Mouse (Mus musculus) liver, embryonic 11.5 days (tissue): ENCODE data around the gene Tfip11. TPM values are rescaled to one million over a fixed set of nuclear protein-coding genes. Genes with fewer than 3 reads are reported as not detected.

ENCODE experiments used
- ATAC-seq: fragments of 200-750 bp; cut with Nextera tagmentation; replicated peaks from 2 replicates; pipeline ENCODE4 v1.8.0; 2017; ENCODE audit warnings: moderate number of reproducible peaks, mild to moderate bottlenecking, moderate TSS enrichment, moderate library complexity; ENCODE audit not compliant: low FRiP score
- DNase-seq: peaks from one replicate; pipeline ENCODE4 v3.0.0-alpha.2; 2017; ENCODE audit warnings: low spot score
- H3K27ac ChIP-seq: fragments of 300-500 bp; sonication (generic); 2 replicates; pipeline ENCODE4 v1.5.1; 2014; ENCODE audit warnings: mild to moderate bottlenecking, low read depth, low read length, control low read depth
- H3K27me3 ChIP-seq: fragments of 300-500 bp; sonication (generic); replicated peaks from 2 replicates; pipeline ENCODE4 v1.6.1; 2014; ENCODE audit warnings: low read length, mixed read lengths; ENCODE audit not compliant: control insufficient read depth, insufficient read depth
- H3K36me3 ChIP-seq: fragments of 300-500 bp; sonication (generic); 2 replicates; pipeline ENCODE4 v1.6.1; 2014; ENCODE audit warnings: mild to moderate bottlenecking, low read length, moderate library complexity, mixed read lengths; ENCODE audit not compliant: control insufficient read depth, insufficient read depth
- H3K4me1 ChIP-seq: fragments of 300-500 bp; sonication (generic); replicated peaks from 2 replicates; pipeline ENCODE4 v1.6.1; 2014; ENCODE audit warnings: low read length, mixed read lengths; ENCODE audit not compliant: control insufficient read depth, insufficient read depth
- H3K4me2 ChIP-seq: fragments of 300-500 bp; sonication (generic); 2 replicates; pipeline ENCODE4 v1.6.1; 2014; ENCODE audit warnings: mild to moderate bottlenecking, control low read depth, moderate library complexity
- H3K4me3 ChIP-seq: fragments of 300-500 bp; sonication (generic); 2 replicates; pipeline ENCODE4 v1.5.1; 2014; ENCODE audit warnings: low read depth, low read length, control low read depth
- H3K9ac ChIP-seq: fragments of 300-500 bp; sonication (generic); 2 replicates; pipeline ENCODE4 v1.6.1; 2014; ENCODE audit warnings: low read depth, low read length, control low read depth
- H3K9me3 ChIP-seq: fragments of 300-500 bp; sonication (generic); 2 replicates; pipeline ENCODE4 v1.6.1; 2016; ENCODE audit warnings: low read length, inconsistent platforms, mixed read lengths; ENCODE audit not compliant: control insufficient read depth
- whole genome bisulfite sequencing: fragments of 180-500 bp; shearing (Covaris S2); extraction: QIAGEN DNeasy Blood & Tissue Kit; methylation state at CpG from one replicate; pipeline ENCODE4 v1.1.7; 2014; 5-methylcytosine and 5-hydroxymethylcytosine counted together
- polyA plus RNA-seq: library from polyadenylated mRNA; unstranded; fragments of >200 nt; fragmentation: Nextera tagmentation; extraction: Ambion mirVana; gene quantifications from 2 replicates; pipeline ENCODE4 v1.2.1, GENCODE M21; 2014

The Tfip11 gene
- polyA plus RNA-seq, 1 experiment from 2014 or later: 24.5 TPM

DNA sequence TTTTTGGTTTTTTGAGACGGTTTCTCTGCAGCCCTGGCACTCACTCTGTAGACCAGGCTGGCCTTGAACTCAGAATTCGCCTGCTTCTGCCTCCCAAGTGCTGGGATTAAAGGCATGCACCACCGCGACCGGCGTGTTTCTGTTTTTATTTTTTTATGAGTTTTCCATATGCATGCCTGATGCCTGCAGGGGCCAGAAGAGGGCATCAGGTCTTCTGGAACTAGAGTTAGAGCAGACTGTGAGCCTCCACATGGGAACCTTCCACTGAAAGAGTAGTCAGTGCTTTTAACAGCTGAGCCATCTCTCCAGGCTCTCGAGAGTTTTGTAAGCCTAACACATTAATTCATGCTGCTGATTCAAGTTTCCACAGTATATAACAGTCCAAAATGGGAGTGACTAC, 13.1 kb downstream of the Tfip11 start:
- Histone ChIP-seq H3K27me3 (no peaks in the 10 kb centered on the region), H3K36me3 (peaks cover 44% of the 10 kb centered on the region), H3K9ac (no peak overlapping the region), H3K4me1 (peaks cover 13% of the 10 kb centered on the region), H3K4me3 (no peak overlapping the region), H3K9me3 (no peaks in the 10 kb centered on the region), H3K27ac (no peak overlapping the region), H3K4me2 (no peak overlapping the region)
- DNase-seq (no peak), ATAC-seq (no peak)
- 74% methylated on average over 7 of the region's 7 CpGs for WGBS

DNA sequence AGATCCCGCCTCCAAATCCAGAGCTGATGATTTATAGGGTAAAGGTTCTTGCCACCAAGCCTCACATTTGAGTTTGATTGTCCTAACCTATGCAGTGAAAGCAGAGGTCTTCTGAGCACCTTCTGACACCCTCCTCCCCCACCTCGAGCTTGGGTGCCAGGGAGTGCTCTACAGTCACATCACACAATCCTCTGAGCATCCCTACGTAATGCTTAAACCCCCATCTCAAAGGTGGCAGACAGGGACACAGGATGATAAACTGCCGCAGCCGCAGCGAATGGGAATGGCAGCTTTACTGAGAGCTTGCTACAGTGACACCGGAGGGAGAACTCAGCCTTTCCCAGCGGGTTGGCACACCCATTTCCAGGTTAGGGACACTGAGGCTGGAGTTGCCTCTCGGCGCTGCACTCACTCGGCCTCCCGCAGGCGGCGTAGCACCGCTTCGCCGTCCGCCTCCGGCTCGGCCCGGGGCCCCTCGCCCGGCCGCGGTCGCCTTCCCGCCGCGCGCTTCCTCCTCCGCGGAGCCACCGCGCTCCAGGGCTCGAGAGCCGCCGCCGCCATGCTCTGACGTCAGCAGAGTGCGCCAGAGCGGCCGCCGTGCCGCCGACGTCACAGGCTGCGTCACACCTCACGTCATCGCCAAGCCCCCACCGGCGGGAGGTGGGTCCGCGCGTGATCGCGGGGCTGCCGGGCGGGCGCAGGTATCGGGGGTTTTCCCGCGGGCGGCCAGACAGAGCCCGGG, 16.5 kb downstream of the Tfip11 start, which contains the start of the genes Srrd and Hps4:
Gene Srrd (minus strand): TSS at position 578 of the 742 bp plus-strand sequence.
Gene Hps4 (plus strand): TSS at position 621 of the 742 bp plus-strand sequence.
- peak; percentile 75 for ATAC-seq
- Histone ChIP-seq H3K9ac (peak within 1 kb of the TSS; percentile 84), H3K4me1 (peaks cover 33% of the 10 kb centered on the region), H3K4me2 (peak within 1 kb of the TSS; percentile 94), H3K36me3 (peaks cover 13% of the 10 kb centered on the region), H3K4me3 (peak within 1 kb of the TSS; percentile 94), H3K27me3 (no peaks in the 10 kb centered on the region), H3K27ac (peak within 1 kb of the TSS; percentile 73), H3K9me3 (no peaks in the 10 kb centered on the region)
- DNase-seq: peak; percentile 87
- WGBS: 2% methylated on average over 59 of the region's 64 CpGs

DNA sequence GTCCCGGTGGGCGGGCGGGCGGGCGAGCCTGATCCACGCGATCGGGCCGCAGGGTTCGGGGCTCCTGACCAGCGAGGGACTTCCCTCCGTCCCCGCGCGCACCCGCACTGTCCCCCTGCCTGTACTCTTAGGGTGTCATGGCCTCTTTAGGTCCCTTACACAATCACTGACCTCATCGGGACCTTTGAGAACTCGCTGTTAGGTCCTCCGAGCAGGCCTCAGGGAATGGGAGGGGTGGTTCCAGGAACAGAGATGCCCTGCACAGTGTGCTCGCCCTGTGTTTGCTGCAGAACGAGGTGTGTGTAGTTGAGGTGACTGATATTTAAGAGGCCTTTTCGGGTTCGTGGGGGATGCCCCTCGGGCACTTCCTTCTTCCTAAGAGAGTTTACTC, 17.0 kb downstream of the Tfip11 start:
- peak overlapping the region; percentile 94 for H3K4me3 ChIP-seq
- under 1% methylated on average over 23 of the region's 24 CpGs for WGBS
- peak overlapping the region; percentile 73 for H3K27ac ChIP-seq
- peak overlapping the region; percentile 84 for H3K9ac ChIP-seq
- H3K27me3 ChIP-seq: no peaks in the 10 kb centered on the region
- peak; percentile 75 for ATAC-seq
- H3K36me3 ChIP-seq: peaks cover 10% of the 10 kb centered on the region
- H3K9me3 ChIP-seq: no peaks in the 10 kb centered on the region
- no peak for DNase-seq
- peaks cover 33% of the 10 kb centered on the region for H3K4me1 ChIP-seq
- peak overlapping the region; percentile 94 for H3K4me2 ChIP-seq

DNA sequence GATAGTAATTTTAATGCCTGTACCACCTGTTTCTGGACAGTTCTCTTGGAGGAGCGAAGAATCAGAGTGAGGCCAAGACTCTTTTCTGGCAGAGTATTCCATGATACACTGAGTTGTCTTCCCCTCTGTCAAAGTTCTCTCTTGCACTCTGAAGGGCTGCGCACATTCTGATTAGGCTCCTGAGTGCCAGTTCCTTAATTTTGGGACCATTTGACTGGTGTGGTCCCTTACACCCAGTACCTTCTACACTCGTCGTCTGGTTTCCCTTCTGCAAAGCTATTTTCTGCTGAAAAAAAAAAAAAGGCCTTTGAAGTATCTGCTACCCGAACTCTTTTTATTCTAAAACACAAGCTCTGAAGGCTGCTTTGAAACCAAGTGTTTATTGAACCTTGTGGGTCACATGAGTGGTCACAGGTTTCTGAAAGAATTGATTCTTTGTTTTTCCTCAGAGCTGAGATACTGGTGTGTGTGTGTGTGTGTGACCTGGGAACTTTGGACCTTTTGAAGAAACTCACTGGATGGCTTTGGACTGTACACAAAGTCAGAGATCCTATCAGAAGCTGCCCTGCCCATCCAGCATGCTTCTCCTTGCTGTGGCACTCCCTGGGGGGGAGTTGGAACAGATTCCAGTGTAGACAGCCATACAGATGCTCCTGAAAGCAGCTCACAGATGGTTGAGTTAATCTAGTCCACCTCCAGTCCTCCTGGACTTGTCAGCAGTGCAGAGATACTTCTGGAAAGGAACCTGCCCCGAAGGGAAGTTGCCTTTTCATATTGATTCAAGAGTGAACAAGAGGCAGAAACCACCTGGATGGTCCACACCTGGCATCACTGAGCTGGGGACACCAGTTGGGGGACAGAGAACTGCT, 18.2 kb downstream of the Tfip11 start:
- H3K27me3 ChIP-seq: no peaks in the 10 kb centered on the region
- H3K27ac ChIP-seq: 0 out of 2 replicates have a peak overlapping the region, but pooled peaks have one; percentile 2
- H3K9ac ChIP-seq: no peak overlapping the region
- 76% methylated on average over 6 of the region's 6 CpGs for WGBS
- peaks cover 33% of the 10 kb centered on the region for H3K4me1 ChIP-seq
- peaks cover 7% of the 10 kb centered on the region for H3K36me3 ChIP-seq
- no peaks in the 10 kb centered on the region for H3K9me3 ChIP-seq
- H3K4me2 ChIP-seq: peak overlapping the region; percentile 94
- DNase-seq (no peak), ATAC-seq (no peak)
- peak overlapping the region; percentile 94; the same call in 1 of the 2 replicates for H3K4me3 ChIP-seq

DNA sequence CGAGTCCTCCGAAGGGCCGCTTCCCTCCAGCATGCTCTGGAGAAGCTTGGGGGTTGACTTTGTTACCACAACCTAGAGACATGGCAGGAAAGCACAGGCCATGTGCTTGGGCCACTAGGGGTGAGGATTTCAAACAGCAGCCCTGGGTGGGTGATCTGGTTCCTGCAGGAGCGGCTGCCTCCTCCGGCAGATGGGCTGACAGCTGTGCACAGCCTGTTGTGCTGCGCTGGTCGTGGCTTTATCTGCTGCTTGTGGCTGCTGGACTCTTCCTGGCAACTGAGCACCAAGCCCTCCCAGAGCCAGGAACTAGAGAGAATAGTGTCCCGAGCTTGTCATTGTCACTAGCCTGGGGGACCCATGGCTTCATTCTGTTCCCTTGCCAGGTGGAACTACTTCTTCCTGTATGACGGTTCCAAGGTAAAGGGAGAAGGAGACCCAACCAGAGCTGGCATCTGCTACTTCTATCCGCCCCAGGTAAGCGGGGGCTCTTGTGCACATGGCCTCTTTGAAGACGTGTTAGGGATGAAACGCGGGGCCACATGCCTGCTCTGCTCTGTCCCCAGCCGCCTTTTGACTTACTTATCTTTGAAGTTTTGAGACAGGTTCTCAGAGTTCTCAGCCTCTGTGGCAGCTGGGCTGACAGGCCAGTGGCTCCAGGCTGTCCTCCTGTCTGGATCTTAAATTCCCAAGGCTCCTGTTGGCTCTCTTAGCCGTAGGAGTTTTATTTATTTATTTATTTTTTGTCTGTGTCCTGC, 20.2 kb downstream of the Tfip11 start:
- ATAC-seq (peak; percentile 29; the same call in 1 of the 2 replicates), DNase-seq (no peak)
- Histone ChIP-seq H3K4me1 (peaks cover 33% of the 10 kb centered on the region), H3K27me3 (no peaks in the 10 kb centered on the region), H3K4me3 (no peak overlapping the region), H3K9me3 (no peaks in the 10 kb centered on the region), H3K36me3 (peaks cover 6% of the 10 kb centered on the region), H3K9ac (no peak overlapping the region), H3K4me2 (peak overlapping the region; percentile 36), H3K27ac (0 out of 2 replicates have a peak overlapping the region, but pooled peaks have one; percentile 8)
- WGBS: 64% methylated on average over 16 of the region's 16 CpGs

DNA sequence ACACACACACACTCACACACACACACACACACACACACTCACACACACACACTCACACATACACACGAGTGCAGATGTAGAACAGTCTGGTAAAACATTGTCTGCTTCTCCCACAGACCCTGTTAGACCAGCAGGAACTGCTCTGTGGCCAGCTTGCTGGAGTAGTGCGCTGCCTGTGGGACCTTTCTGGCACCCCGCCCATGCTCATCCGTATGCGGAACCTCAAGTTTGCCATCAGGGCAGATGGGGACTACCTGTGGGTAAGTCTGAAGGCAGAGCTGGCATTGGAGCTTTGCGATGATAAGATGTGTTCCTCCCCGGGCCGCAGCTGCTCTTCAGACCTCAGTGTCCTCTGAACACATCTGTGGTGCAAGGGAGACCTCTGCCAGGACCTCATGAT, 23.0 kb downstream of the Tfip11 start:
- no peaks in the 10 kb centered on the region for H3K9me3 ChIP-seq
- no peaks in the 10 kb centered on the region for H3K27me3 ChIP-seq
- no peak overlapping the region for H3K27ac ChIP-seq
- no peak overlapping the region for H3K4me3 ChIP-seq
- no peak overlapping the region for H3K4me2 ChIP-seq
- no peak overlapping the region for H3K9ac ChIP-seq
- ATAC-seq (no peak), DNase-seq (no peak)
- peaks cover 9% of the 10 kb centered on the region for H3K36me3 ChIP-seq
- H3K4me1 ChIP-seq: peaks cover 20% of the 10 kb centered on the region
- 90% methylated on average over 8 of the region's 8 CpGs for WGBS

DNA sequence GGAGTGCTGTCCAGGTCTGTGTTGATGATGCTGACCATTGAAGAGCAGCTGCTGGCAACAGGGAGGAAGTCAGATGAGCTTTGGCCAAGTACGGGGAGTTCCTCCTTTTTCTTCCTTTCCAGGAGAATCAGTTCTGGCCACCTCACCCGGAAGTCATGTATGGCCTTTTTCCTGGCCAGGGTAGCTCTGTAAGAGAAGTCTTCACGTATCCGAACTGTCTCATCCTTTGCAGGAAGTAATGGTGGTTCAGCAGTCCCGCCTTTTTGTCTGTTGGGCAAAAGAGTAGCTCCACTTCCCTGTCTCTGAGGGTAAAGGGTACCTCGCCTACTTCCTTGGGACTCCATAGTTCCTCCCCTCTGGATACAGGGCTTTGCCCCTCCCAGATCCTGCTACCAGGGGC, 29.3 kb downstream of the Tfip11 start:
- Histone ChIP-seq H3K9me3 (no peaks in the 10 kb centered on the region), H3K4me3 (no peak overlapping the region), H3K4me2 (peak overlapping the region; percentile 22), H3K4me1 (peaks cover 22% of the 10 kb centered on the region), H3K27me3 (no peaks in the 10 kb centered on the region), H3K36me3 (peaks cover 8% of the 10 kb centered on the region), H3K27ac (peak overlapping the region; percentile 19; the same call in 1 of the 2 replicates), H3K9ac (no peak overlapping the region)
- whole genome bisulfite sequencing: 55% methylated on average over 6 of the region's 6 CpGs
- DNase-seq (no peak), ATAC-seq (0 out of 2 replicates have a peak, but pooled peaks have one; percentile 7)

DNA sequence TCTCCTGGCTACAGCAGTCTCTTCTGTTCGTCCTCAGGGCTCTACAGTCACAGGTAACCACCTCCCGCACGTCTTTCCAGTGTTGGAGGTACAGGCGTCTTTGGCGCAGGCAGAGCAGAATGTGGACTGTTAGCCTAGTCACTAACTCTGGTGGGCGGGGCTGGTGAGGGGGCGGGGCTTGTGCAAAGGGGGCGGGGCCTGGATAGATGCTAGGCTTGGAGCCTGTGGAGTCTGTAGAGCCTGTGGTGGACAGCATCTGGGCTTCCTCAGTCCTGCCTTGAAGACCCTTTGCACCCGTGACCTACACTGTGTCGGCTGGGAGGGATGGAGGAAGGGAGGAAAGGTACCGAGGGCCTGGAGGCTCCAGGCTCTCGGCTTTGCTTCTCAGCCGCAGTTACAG, 29.8 kb downstream of the Tfip11 start, which contains the start of gene Gm6583:
Gene Gm6583 (minus strand): TSS at position 124 of the 400 bp plus-strand sequence.
- Histone ChIP-seq H3K27me3 (no peaks in the 10 kb centered on the region), H3K27ac (peak within 1 kb of the TSS; percentile 19; the same call in 1 of the 2 replicates), H3K9ac (no peak within 1 kb of the TSS), H3K4me3 (no peak within 1 kb of the TSS), H3K36me3 (peaks cover 8% of the 10 kb centered on the region), H3K4me1 (peaks cover 22% of the 10 kb centered on the region), H3K9me3 (no peaks in the 10 kb centered on the region), H3K4me2 (peak within 1 kb of the TSS; percentile 22)
- ATAC-seq (peak; percentile 61), DNase-seq (peak; percentile 52)
- WGBS: 42% methylated on average over 13 of the region's 13 CpGs
